Mouse (Mus musculus) brain, embryonic 14.5 days (tissue): ENCODE data around the gene Gfral.

Experiments used
- CTCF ChIP-seq: fragments of 200-500 bp; IDR thresholded peaks from 2 replicates; pipeline ENCODE4 v1.5.1; 2012; ENCODE audit warnings: inconsistent platforms, mild to moderate bottlenecking, moderate library complexity, borderline replicate concordance; ENCODE audit not compliant: insufficient read depth, insufficient read length; ENCODE audit errors: extremely low read depth
- POLR2A ChIP-seq: fragments of 200-500 bp; IDR thresholded peaks from 2 replicates; pipeline ENCODE4 v1.6.1; 2012; ENCODE audit warnings: mild to moderate bottlenecking, inconsistent platforms, borderline replicate concordance; ENCODE audit not compliant: poor library complexity, insufficient read depth, insufficient read length, severe bottlenecking; ENCODE audit errors: extremely low read depth

GRCm38 (mm10) chr9:76252544-76252943, 39.1 kb upstream of the Gfral start:
- TF ChIP-seq CTCF (no peak), POLR2A (no peak)
